Mouse (Mus musculus) cerebellum, adult 9-11 months (tissue): ENCODE results near the gene Clstn2.

ENCODE experiments used
- DNase-seq: peaks from one replicate; pipeline ENCODE4 v3.0.0; 2022

Clstn2 gene

GRCm38 (mm10) chr9:98032573-98033272 lies at the start of gene Clstn2:
TSS of gene Clstn2 (minus strand) at chr9:98033181.
- DNase-seq = peak; percentile 88

GRCm38 (mm10) chr9:98067767-98068166 lies 34.8 kb upstream of the Clstn2 start:
- DNase-seq = peak; percentile 62

DNA sequence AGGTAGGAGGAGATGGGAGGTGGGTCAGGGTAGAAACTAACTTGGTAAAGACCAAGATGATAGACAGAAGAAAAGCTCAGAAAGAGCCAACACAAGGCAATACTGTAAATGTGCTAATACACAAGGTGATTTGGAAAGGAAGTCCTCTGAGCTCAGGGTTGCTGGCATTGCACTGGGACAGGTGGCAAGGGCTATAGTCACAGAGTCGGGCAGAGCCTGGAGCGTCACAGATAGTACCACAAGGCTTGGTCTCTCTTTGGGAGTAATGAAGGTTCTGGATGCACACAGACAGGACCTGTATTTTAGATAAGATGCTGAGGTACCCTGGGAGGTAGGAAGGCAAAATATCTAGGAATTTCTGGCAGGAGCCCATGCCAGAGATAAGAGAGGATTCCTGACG lies 28.7 kb upstream of the Clstn2 start:
- DNase-seq = peak; percentile 69

DNA sequence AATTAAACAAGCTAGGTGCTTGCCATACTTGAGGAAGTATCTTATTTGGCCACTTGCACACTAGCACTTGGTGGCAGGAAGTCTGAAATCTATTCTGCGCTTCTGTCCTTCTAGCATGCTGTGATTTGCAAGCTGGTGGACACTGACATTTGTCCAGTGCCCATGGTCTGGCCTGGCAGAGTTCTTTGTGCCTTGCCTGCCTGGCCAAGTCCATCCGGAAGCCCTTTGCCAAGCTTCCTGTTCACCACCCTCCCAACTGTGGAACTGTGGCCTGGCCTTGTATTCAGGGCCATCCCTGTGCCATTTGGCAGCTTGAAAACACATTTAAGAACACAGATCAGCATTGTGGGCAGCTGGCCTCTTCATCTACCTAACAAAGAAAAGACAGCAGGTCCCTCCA lies 24.3 kb upstream of the Clstn2 start:
- DNase-seq = peak; percentile 97

- no peak for DNase-seq
Measured at GRCm38 (mm10) chr9:98051343-98051742, 18.4 kb upstream of the Clstn2 start.

DNA sequence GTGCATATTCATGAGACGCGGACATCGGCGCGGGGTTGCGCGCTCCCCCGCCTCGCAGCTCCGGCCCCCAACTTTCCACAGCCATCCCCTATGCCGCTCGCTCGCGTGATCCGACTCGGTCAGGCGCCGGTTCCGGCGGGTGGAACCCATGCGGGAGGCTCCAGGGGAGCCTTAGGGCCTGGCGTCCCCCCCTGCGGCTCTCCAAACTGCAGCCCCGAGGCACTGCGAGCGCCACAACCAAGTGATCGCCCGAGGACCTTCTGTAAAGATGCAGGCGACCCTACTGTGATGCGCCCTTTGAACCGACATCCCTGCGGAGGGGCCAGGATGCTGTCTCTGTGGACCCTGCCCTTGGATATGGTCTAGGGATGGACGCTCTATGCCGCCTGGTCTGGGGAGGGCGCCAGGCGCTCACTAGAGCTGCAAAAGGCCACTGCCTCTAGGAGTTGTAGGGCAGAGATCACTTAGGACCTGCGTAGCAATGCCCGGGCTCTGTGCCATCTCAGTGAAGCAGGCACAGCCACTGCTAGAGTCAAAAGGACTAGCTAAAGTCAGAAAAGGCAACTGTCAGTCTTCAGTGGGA lies 383 bp upstream of the Clstn2 start:
- peak; percentile 80 for DNase-seq

- no peak for DNase-seq
Measured at GRCm38 (mm10) chr9:98031898-98032572, 946 bp downstream of the Clstn2 start.

GRCm38 (mm10) chr9:98030715-98031114 lies 2.3 kb downstream of the Clstn2 start:
- DNase-seq = no peak

DNA sequence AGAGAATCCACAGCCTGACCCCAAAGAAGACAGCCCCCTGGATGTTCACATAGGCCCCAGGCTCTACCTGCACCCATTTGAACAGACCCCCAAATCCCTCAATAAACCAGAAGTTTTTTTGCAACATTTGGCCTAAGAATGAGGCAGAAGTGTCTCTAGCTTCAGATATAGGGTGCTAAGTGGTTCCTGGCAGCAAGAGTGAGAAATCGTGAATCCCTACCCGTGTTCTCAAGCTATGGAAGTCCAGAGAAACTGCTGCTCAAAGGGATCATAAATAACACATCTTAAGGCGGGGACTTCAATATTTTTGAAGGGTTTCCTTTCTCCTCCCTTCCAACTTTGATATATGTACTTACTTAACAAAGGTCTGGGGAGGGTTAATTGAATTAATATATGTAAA lies 7.4 kb downstream of the Clstn2 start:
- no peak for DNase-seq

DNA sequence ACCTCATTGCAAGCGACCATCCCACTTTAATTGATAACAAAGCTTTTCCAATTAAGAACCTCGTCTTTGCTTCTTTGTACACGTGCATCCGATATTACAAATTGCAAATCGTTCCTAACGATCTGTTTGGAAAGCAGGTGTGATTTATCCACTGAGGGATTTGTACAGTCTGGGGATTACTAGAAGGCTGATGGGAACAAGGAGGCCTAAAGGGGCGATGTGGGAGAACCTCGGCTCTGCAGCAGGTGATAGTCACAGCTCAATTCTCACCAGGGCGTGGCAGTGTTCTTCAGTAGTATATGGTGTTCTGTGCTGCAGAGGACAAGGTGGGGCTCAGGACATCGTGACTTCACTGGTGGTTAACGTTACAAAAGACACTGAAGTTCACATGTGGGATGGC lies 9.9 kb downstream of the Clstn2 start:
- no peak for DNase-seq

DNA sequence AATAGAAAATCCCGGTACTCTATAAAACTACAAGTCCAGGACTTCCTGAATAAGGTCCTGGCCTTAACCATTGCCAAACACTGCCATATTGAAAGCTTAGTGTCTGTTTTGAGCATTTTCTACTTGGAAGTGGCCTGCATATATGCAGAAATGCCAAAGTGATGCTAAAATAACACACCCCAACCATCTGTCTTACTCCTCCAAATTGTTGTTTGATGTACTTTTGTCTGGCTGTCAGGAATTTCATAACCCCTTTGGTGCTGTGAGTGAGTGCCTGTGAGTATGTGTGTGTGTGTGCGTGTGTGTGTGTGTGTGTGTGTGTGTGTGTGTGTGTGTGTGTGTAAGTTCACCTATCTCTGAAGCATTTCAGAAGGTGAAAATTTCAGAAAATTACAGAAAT lies 13.1 kb downstream of the Clstn2 start:
- no peak for DNase-seq

- DNase-seq = no peak
Measured at GRCm38 (mm10) chr9:98018687-98019086, 14.3 kb downstream of the Clstn2 start.

GRCm38 (mm10) chr9:98016576-98016975 lies 16.4 kb downstream of the Clstn2 start:
- DNase-seq = no peak

GRCm38 (mm10) chr9:97996349-97996748 lies 36.6 kb downstream of the Clstn2 start:
- peak; percentile 74 for DNase-seq

- DNase-seq = no peak
Measured at GRCm38 (mm10) chr9:97995723-97996122, 37.3 kb downstream of the Clstn2 start.

- DNase-seq = peak; percentile 23
Measured at GRCm38 (mm10) chr9:97992131-97992530, 40.9 kb downstream of the Clstn2 start.

DNA sequence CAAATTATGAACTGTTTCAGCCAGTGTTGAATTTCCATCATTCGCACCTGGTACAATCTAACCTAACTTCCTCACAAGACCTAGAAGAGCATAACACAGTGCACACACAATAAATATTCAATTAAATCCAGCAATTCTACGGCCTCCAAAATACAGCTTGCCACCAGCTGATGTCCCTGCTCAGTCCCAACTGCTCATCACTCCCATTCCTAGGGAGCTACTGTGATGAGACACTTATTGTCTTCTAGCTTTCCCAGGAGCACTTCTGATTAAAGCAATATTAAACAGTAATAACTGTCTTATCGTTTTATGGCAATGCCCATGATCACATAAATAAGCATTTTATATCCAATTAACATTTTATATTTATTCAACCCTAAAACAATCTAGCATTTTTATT lies 55.6 kb downstream of the Clstn2 start:
- DNase-seq = no peak

DNA sequence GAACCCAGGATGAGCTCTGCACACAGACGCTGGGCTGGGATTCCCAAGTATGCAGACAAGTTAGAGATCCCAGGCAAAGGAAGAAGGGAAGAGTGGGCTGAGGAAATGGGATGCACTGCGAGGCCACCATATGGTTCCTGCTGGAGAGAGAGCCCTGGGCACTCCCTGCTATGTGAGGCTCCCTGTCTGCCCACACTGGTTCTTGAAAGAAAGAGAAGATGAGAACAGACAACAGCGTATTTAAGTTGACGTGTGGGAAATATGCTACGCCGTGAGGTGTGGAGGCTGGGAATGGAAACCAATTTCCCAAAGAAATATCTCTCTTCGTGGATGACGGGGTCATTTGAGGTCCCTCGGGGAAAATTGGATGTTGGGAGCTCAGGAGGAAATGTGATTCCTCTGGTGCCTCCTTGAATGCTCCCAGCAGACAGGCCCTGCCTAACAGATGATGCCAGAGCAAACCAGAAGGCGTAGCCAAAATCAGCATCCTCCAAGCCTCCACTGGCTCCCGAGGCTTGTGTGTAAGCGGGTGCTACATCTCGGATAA lies 58.1 kb downstream of the Clstn2 start:
- DNase-seq = no peak

DNA sequence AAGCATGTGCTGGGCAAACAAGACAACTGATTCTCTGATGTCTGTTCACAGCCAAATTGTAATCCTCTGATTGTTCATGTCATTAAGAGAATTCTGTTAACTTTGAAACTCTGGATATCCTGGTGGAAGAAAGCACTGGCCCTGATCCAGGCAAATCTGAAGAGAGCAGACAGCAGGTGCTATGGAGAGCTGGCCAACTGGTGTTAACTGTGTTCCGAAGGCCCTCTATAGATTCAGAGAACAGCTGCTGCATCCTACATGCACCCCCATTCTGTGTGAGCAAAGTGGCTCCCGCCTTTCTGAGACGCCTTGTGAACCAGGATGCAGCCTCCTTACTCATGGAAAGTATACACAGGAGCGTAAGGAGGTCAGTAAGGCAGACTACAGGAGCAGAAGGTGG lies 66.3 kb downstream of the Clstn2 start:
- DNase-seq = no peak

DNA sequence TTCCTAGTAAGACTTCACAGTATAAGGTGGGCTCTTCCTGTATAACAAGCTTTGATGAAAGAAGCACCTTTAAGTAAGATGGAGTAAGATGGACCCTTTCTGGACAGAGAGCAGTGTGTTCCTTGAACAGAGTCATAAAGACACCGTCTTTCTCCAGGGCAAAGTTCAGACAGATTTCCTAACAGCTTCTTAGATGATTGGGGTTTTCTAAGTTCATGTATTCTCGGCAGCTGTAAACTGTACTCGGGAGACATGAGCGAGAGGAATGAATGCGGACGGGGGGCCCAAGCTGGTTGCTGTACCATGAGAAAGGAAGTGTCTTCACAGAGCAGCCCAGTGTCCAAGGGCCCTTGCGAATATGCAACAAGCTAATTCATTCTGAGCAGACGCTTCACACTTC lies 75.5 kb downstream of the Clstn2 start:
- no peak for DNase-seq

DNA sequence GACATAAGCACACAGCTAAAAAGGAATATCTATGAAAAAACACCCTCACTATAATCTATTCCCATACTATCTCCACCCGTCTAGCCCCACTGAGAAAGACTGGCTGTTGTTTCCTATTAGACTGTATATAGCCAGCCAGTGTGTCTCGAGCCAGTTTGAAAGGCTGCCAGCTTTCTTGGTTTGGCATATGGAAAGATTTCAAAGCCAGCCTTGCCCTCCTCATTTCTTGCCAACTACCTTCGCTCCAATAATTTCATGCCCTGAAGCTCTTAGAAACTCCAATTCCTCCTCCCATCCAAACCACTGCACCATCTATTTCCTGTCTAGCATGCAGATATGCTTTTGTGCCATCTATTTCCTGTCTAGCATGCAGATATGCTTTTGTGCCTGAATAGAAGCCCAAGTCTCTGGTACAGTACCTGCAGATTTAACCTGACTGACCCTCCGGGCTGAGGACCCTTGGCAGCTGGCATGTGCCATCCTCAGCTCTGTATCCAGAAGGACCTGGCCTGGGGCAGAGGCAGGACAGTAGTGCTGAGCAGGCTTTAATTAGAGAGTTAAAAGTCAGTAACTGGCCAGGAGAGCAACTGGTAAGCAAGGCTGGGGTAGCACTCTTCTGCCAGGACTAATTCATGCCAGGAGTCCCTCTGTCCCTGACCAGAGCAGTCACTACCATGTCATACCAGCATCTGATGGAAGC lies 76.4 kb downstream of the Clstn2 start:
- peak; percentile 81 for DNase-seq

DNA sequence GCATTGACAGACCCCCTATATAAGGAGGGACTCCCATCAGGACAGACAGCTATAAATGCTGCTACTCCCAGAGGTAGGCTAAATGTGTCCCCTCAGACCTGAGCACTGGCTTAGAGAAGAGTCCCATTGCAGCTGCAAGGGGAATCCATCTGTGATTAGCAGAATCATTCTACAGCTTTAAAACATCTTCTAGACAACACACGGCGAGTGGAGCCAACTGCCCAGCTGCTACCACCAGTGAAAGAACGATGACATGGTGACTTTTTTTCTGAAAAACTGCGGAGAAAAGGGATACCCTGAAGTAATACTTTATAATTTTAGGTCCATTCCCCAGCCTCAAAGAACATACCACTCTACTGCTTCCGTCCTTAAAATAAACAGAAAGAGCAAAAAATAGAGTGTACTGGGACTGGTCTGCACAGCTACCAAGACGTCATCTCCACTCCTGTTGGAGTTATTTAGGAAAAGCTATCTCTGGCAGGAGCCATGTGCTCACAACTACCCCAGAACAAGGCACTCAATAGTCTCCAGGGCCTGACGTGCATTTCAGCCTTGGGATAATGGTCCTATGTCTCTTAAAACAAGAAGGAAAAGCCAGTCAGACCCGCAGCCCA lies 79.1 kb downstream of the Clstn2 start:
- DNase-seq = no peak
